Mouse (Mus musculus): ENCODE measurements around the gene Mmp20. TPM values are rescaled to one million over a fixed set of nuclear protein-coding genes. Genes with fewer than 3 reads are reported as not detected.
A peak's percentile ranks its signal among the peaks of the same experiment; 100 is the strongest.

Mmp20 gene
- polyA plus RNA-seq (2015; fragmentation: Nextera tagmentation; extraction: Ambion mirVana), result not detected in 2 replicates

GRCm38 (mm10) chr9:7627931-7628330 lies at the start of gene Mmp20:
Gene Mmp20, plus strand, starts transcription at chr9:7628231.
- ATAC-seq (replicated peaks; ENCODE audit: insufficient number of reproducible peaks, insufficient read depth, low FRiP score, low read depth), result no peak
- H3K4me1 ChIP-seq (replicated peaks), result no peaks in the 10 kb centered on the region

DNA sequence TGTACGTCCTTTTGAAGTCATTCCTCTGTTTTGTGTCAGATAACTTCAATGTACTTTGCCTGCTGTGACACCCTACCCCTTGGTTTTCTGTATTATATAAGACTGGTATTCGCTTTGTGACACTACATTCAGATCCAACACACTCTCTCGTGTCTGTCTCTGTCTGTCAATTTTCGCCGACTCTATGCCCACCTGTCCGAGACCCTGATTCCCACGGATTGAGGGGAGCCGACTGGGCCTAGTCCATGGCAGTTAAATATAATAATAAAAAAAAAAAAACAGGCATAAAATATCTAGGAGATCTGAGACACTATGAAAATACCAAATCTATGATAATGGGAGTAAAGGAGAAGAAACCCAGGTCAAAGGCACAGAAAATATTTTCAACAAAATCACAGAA lies 38.0 kb upstream of the Mmp20 start:
- 58% methylated on average over 8 of the region's 8 CpGs for WGBS
- Histone ChIP-seq H3K9me3 (replicated peaks) (no peaks in the 10 kb centered on the region), H3K4me1 (replicated peaks) (no peaks in the 10 kb centered on the region), H3K4me2 (no peak overlapping the region), H3K36me3 (no peaks in the 10 kb centered on the region), H3K9ac (no peak overlapping the region), H3K27me3 (no peaks in the 10 kb centered on the region), H3K27ac (no peak overlapping the region), H3K4me3 (no peak overlapping the region)
- ATAC-seq (replicated peaks; ENCODE audit: insufficient number of reproducible peaks, insufficient read depth, low FRiP score, low read depth), result no peak

More at GRCm38 (mm10) chr9:7627931-7628330, at the start of gene Mmp20:
- no peaks in the 10 kb centered on the region for H3K9me3 ChIP-seq (replicated peaks)
- H3K27me3 ChIP-seq, result no peaks in the 10 kb centered on the region
- no peak within 1 kb of the TSS for H3K9ac ChIP-seq
- H3K27ac ChIP-seq, result no peak within 1 kb of the TSS
- no peak within 1 kb of the TSS for H3K4me2 ChIP-seq
- H3K36me3 ChIP-seq, result no peaks in the 10 kb centered on the region
- no peak within 1 kb of the TSS for H3K4me3 ChIP-seq

- Histone ChIP-seq H3K4me2 (no peak overlapping the region), H3K9ac (no peak overlapping the region), H3K27me3 (no peaks in the 10 kb centered on the region), H3K9me3 (replicated peaks) (no peaks in the 10 kb centered on the region), H3K4me3 (no peak overlapping the region), H3K36me3 (no peaks in the 10 kb centered on the region), H3K4me1 (replicated peaks) (no peaks in the 10 kb centered on the region), H3K27ac (no peak overlapping the region)
- no peak for ATAC-seq (replicated peaks; ENCODE audit: insufficient number of reproducible peaks, insufficient read depth, low FRiP score, low read depth)
- WGBS, result 83% methylated on average over 3 of the region's 3 CpGs
Observed at GRCm38 (mm10) chr9:7593272-7593812, 34.7 kb upstream of the Mmp20 start.

DNA sequence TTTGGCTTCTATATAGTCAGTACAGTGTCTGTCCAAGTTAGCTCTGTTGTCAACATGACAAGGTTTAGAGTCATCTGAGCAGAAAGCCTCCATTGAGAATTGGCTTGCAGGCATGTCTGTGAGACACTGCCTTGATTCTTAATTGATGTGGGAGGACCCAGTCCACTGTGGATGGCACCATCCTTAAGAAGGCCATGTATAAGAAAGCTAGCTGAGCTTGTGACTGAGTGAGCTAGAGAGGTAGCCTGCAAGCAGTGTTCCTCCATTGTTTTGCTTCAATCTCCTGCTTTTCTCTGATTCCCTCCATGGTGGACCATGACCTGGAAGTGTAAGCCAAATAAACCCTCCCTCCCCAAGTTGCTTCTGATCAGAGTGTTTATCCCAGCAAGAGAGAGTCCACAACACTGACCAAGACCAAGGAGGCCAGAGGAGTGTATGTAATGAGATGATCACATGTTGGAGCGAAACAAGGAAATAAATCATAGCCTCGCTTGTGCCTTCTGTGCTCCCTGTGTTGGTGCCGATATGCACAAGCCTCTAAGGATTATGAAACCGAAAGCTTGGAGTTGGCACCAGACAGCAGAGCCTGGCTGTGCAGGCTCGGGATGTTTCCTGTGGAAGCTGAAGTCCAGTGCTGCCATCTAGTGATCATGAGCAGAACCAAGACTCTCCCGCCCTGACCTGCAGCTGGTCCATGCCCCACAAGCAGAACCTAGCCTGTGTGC lies 33.1 kb upstream of the Mmp20 start:
- no peaks in the 10 kb centered on the region for H3K4me1 ChIP-seq (replicated peaks)
- H3K36me3 ChIP-seq, result no peaks in the 10 kb centered on the region
- peak; percentile 96 for ATAC-seq (replicated peaks; ENCODE audit: insufficient number of reproducible peaks, insufficient read depth, low FRiP score, low read depth)
- no peaks in the 10 kb centered on the region for H3K9me3 ChIP-seq (replicated peaks)
- H3K4me2 ChIP-seq, result peak overlapping the region; percentile 61
- no peak overlapping the region for H3K27ac ChIP-seq
- H3K27me3 ChIP-seq, result no peaks in the 10 kb centered on the region
- peak overlapping the region; percentile 39; the same call in 1 of the 2 replicates for H3K9ac ChIP-seq
- H3K4me3 ChIP-seq, result peak overlapping the region; percentile 48
- 6% methylated on average over 6 of the region's 6 CpGs for WGBS

DNA sequence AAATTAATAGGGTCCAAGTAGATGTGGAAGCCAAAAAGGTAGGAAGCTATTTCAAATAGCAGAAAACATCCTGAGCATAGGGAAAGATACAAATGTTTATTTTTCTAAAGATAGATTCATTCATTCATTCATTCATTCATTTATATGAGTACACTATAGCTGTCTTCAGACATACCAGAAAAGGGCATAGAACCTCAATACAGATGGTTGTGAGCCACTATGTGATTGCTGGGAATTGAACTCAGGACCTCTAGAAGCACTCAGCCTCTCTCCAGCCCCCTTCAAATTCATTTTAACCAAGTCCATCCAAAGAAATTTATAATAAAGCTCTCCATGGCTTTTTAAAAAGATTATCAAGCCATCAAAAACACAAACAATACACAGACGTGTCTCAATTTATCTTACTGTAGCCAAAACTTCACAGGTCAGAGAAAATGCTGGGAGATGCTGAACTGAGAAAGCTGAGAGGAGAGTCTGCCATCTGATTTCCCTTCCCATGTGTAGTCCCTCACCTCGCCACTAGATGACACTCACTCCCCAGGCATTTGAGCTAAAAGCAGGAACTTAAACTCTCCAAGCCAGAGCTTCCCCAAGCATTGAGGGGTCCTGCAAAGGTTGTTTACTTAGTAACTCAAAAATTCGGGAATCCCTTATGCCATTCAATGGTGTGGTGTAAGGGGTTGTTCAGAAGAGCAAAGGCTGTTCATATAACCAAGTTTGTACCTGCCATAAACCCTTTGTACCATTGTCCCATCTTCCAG lies 24.9 kb upstream of the Mmp20 start:
- no peaks in the 10 kb centered on the region for H3K9me3 ChIP-seq (replicated peaks)
- H3K27ac ChIP-seq, result no peak overlapping the region
- no peaks in the 10 kb centered on the region for H3K4me1 ChIP-seq (replicated peaks)
- H3K36me3 ChIP-seq, result no peaks in the 10 kb centered on the region
- H3K27me3 ChIP-seq, result no peaks in the 10 kb centered on the region
- no peak overlapping the region for H3K9ac ChIP-seq
- no peak overlapping the region for H3K4me3 ChIP-seq
- WGBS, result 3% methylated on average over 3 of the region's 3 CpGs
- no peak overlapping the region for H3K4me2 ChIP-seq
- no peak for ATAC-seq (replicated peaks; ENCODE audit: insufficient number of reproducible peaks, insufficient read depth, low FRiP score, low read depth)

DNA sequence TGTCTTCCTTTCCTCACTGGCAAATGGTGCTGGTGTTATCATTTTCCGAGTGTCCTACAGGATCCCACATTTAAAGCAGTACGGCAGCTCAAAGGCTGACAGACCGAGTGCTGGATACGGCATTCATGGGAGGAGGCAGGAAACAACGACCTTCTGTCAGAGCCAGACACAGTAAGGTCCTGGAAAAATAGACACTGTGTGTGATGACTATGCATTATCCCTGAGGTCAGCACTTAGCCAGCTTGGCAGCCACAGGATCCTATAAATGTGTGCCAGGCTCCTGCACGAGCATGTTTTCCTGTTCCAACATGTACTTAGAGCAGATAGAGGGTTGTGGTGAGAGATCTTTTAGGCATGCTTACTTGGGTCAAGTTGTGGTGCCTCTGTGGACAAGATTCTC lies 24.0 kb upstream of the Mmp20 start:
- H3K27me3 ChIP-seq, result no peaks in the 10 kb centered on the region
- H3K36me3 ChIP-seq, result no peaks in the 10 kb centered on the region
- no peak overlapping the region for H3K27ac ChIP-seq
- no peak overlapping the region for H3K4me2 ChIP-seq
- no peaks in the 10 kb centered on the region for H3K4me1 ChIP-seq (replicated peaks)
- ATAC-seq (replicated peaks; ENCODE audit: insufficient number of reproducible peaks, insufficient read depth, low FRiP score, low read depth), result no peak
- H3K4me3 ChIP-seq, result no peak overlapping the region
- no peak overlapping the region for H3K9ac ChIP-seq
- WGBS, result 45% methylated on average over 6 of the region's 6 CpGs
- no peaks in the 10 kb centered on the region for H3K9me3 ChIP-seq (replicated peaks)

GRCm38 (mm10) chr9:7605638-7606037 lies 22.4 kb upstream of the Mmp20 start:
- H3K27me3 ChIP-seq, result no peaks in the 10 kb centered on the region
- no peak overlapping the region for H3K4me2 ChIP-seq
- H3K9me3 ChIP-seq (replicated peaks), result no peaks in the 10 kb centered on the region
- WGBS, result 83% methylated on average over 12 of the region's 12 CpGs
- no peaks in the 10 kb centered on the region for H3K36me3 ChIP-seq
- no peak overlapping the region for H3K9ac ChIP-seq
- H3K4me3 ChIP-seq, result no peak overlapping the region
- H3K4me1 ChIP-seq (replicated peaks), result no peaks in the 10 kb centered on the region
- H3K27ac ChIP-seq, result no peak overlapping the region
- ATAC-seq (replicated peaks; ENCODE audit: insufficient number of reproducible peaks, insufficient read depth, low FRiP score, low read depth), result no peak

DNA sequence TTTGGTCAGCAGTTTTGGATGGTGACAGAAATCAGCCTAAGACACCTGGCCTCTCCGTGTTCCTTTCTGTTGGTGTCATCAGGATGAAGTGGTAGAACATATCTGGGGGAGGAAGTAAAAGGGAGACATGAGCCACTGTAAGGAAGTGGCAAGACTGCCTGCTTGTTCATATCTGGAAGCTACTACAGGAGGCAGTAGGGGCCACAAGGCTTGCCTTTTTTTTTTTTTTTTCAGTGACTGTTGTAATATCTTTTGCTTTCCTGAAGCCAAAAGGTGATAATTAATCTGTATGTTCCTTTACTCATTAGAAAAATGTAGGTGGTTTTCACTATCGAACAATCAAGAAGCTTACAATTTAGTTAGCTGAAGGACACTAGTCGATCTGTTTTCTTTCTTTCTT lies 5.4 kb upstream of the Mmp20 start:
- no peaks in the 10 kb centered on the region for H3K36me3 ChIP-seq
- no peaks in the 10 kb centered on the region for H3K9me3 ChIP-seq (replicated peaks)
- no peak overlapping the region for H3K27ac ChIP-seq
- H3K4me2 ChIP-seq, result no peak overlapping the region
- no peak overlapping the region for H3K4me3 ChIP-seq
- H3K4me1 ChIP-seq (replicated peaks), result no peaks in the 10 kb centered on the region
- WGBS, result 72% methylated on average over 3 of the region's 3 CpGs
- no peaks in the 10 kb centered on the region for H3K27me3 ChIP-seq
- no peak overlapping the region for H3K9ac ChIP-seq
- ATAC-seq (replicated peaks; ENCODE audit: insufficient number of reproducible peaks, insufficient read depth, low FRiP score, low read depth), result no peak

GRCm38 (mm10) chr9:7633936-7634335 lies 5.9 kb downstream of the Mmp20 start:
- Histone ChIP-seq H3K9ac (no peak overlapping the region), H3K9me3 (replicated peaks) (no peaks in the 10 kb centered on the region), H3K27ac (no peak overlapping the region), H3K36me3 (no peaks in the 10 kb centered on the region), H3K4me2 (no peak overlapping the region), H3K4me1 (replicated peaks) (no peaks in the 10 kb centered on the region), H3K27me3 (no peaks in the 10 kb centered on the region), H3K4me3 (no peak overlapping the region)
- ATAC-seq (replicated peaks; ENCODE audit: insufficient number of reproducible peaks, insufficient read depth, low FRiP score, low read depth), result no peak
- WGBS, result 35% methylated on average over 5 of the region's 5 CpGs

GRCm38 (mm10) chr9:7647901-7648300 lies 19.9 kb downstream of the Mmp20 start:
- no peak overlapping the region for H3K9ac ChIP-seq
- no peaks in the 10 kb centered on the region for H3K27me3 ChIP-seq
- H3K4me3 ChIP-seq, result no peak overlapping the region
- WGBS, result 76% methylated on average over 3 of the region's 3 CpGs
- H3K9me3 ChIP-seq (replicated peaks), result no peaks in the 10 kb centered on the region
- no peak overlapping the region for H3K4me2 ChIP-seq
- no peak for ATAC-seq (replicated peaks; ENCODE audit: insufficient number of reproducible peaks, insufficient read depth, low FRiP score, low read depth)
- H3K27ac ChIP-seq, result no peak overlapping the region
- H3K36me3 ChIP-seq, result no peaks in the 10 kb centered on the region
- H3K4me1 ChIP-seq (replicated peaks), result no peaks in the 10 kb centered on the region

GRCm38 (mm10) chr9:7650397-7651180 lies 22.6 kb downstream of the Mmp20 start:
- ATAC-seq (replicated peaks; ENCODE audit: insufficient number of reproducible peaks, insufficient read depth, low FRiP score, low read depth), result no peak

More at GRCm38 (mm10) chr9:7650397-7651180, 22.6 kb downstream of the Mmp20 start:
- Histone ChIP-seq H3K36me3 (no peaks in the 10 kb centered on the region), H3K9ac (no peak overlapping the region), H3K27me3 (no peaks in the 10 kb centered on the region), H3K4me1 (replicated peaks) (no peaks in the 10 kb centered on the region), H3K27ac (no peak overlapping the region), H3K9me3 (replicated peaks) (no peaks in the 10 kb centered on the region), H3K4me3 (no peak overlapping the region), H3K4me2 (no peak overlapping the region)
- WGBS, result 71% methylated on average over 5 of the region's 5 CpGs
